ENCODE assay signal across 8 mouse cellular contexts in the genomic region with DNA sequence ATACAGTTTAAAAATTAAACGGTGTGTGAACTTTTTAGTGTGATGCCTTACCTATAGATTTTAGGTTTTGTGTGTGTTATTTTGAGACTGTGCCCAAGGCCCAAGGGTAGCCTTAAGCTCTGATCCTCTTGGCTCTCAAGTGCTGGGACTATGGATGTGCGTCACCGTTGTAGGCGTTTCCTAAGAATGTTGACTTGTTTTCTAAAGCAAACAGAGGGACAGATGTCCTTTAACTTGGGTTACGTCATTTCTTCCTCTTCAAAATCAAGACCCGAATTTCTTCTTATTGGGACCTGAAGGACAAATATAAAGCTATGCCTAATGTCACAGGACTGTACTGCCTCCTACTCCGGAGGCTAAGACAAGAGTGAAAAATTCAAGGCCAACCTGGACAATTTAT. TPM values are rescaled to one million over a fixed set of nuclear protein-coding genes. Genes with fewer than 3 reads are reported as not detected.
DNase-seq lines count a peak whose midpoint lies in the region; ATAC-seq and TF ChIP-seq lines count a peak whose summit lies in the region.

Aars (plus strand) TSS at position 229 of the 400 bp plus-strand sequence.

- no peaks in the 10 kb centered on the region for H3K9me3 ChIP-seq in forebrain, postnatal 0 days (ENCODE audit: low read length)
- H3K9me3 ChIP-seq in hindbrain, embryonic 15.5 days, result no peaks in the 10 kb centered on the region
- H3K9me3 ChIP-seq in liver, embryonic 16.5 days (replicated peaks; ENCODE audit: control insufficient read depth, low read length), result no peaks in the 10 kb centered on the region

- TF ChIP-seq CTCF in kidney, adult 2 months (conservative IDR thresholded peaks at IDR 0.05; ENCODE audit: insufficient read depth, insufficient read length, low read depth, low read length), result no peak
- no peak for TF ChIP-seq CTCF in forebrain, postnatal 0 days (IDR thresholded peaks at IDR 0.05; ENCODE audit: low read depth)

- DNase-seq in kidney, adult 2 months, result no peak
- no peak for DNase-seq in kidney, adult 11 months
- DNase-seq in adrenal gland, adult 18-20 months (ENCODE audit: low spot score in 2 of 2), result no peak
- DNase-seq in forebrain, postnatal 0 days, result no peak
- DNase-seq in cerebellum, postnatal 25 days, result no peak
- DNase-seq in kidney, postnatal 10 days, result no peak

- H3K4me2 ChIP-seq in forebrain, postnatal 0 days (ENCODE audit: low read depth), result peak within 1 kb of the TSS; percentile 46
- peak within 1 kb of the TSS; percentile 73 for H3K4me2 ChIP-seq in hindbrain, embryonic 15.5 days
- H3K4me2 ChIP-seq in liver, embryonic 16.5 days (ENCODE audit: low read depth, low read length), result peak within 1 kb of the TSS; percentile 71

- ATAC-seq in forebrain, postnatal 0 days, result no peak
- ATAC-seq in hindbrain, embryonic 15.5 days (ENCODE audit: low FRiP score, low read depth), result no peak
- ATAC-seq in liver, embryonic 16.5 days (ENCODE audit: low read depth), result no peak

- H3K27ac ChIP-seq in kidney, adult 2 months (ENCODE audit: insufficient read depth, low read depth, low read length), result peak within 1 kb of the TSS; percentile 81
- H3K27ac ChIP-seq in forebrain, postnatal 0 days (ENCODE audit: low read depth, low read length), result peak within 1 kb of the TSS; percentile 88
- H3K27ac ChIP-seq in hindbrain, embryonic 15.5 days (replicated peaks), result peak within 1 kb of the TSS; percentile 86
- peak within 1 kb of the TSS; percentile 89 for H3K27ac ChIP-seq in liver, embryonic 16.5 days (ENCODE audit: low read length)

- no peaks in the 10 kb centered on the region for H3K27me3 ChIP-seq in kidney, adult 2 months (replicated peaks; ENCODE audit: control insufficient read depth, insufficient read depth, low read length)
- H3K27me3 ChIP-seq in forebrain, postnatal 0 days (ENCODE audit: insufficient read depth, low read length), result no peaks in the 10 kb centered on the region
- H3K27me3 ChIP-seq in hindbrain, embryonic 15.5 days, result peaks cover 7% of the 10 kb centered on the region; the same call in 1 of the 2 replicates
- no peaks in the 10 kb centered on the region for H3K27me3 ChIP-seq in liver, embryonic 16.5 days (ENCODE audit: control insufficient read depth, insufficient read depth, low read depth, low read length)

- H3K36me3 ChIP-seq in kidney, adult 2 months (ENCODE audit: control insufficient read depth, insufficient read depth, low read length), result no peaks in the 10 kb centered on the region
- peaks cover 9% of the 10 kb centered on the region for H3K36me3 ChIP-seq in forebrain, postnatal 0 days (ENCODE audit: insufficient read depth)
- peaks cover 14% of the 10 kb centered on the region for H3K36me3 ChIP-seq in hindbrain, embryonic 15.5 days
- peaks cover 13% of the 10 kb centered on the region for H3K36me3 ChIP-seq in liver, embryonic 16.5 days (ENCODE audit: control insufficient read depth, insufficient read depth)

- peak within 1 kb of the TSS; percentile 97 for H3K9ac ChIP-seq in forebrain, postnatal 0 days
- H3K9ac ChIP-seq in hindbrain, embryonic 15.5 days, result peak within 1 kb of the TSS; percentile 87
- peak within 1 kb of the TSS; percentile 94 for H3K9ac ChIP-seq in liver, embryonic 16.5 days (ENCODE audit: low read depth, low read length)

- TF ChIP-seq POLR2A in kidney, adult 2 months (IDR thresholded peaks at IDR 0.05; ENCODE audit: low read depth, low read length), result no peak

- H3K4me3 ChIP-seq in kidney, adult 2 months (ENCODE audit: insufficient read depth, low read depth, low read length), result peak within 1 kb of the TSS; percentile 73
- H3K4me3 ChIP-seq in forebrain, postnatal 0 days (ENCODE audit: low read depth, low read length), result peak within 1 kb of the TSS; percentile 80
- peak within 1 kb of the TSS; percentile 83 for H3K4me3 ChIP-seq in hindbrain, embryonic 15.5 days
- peak within 1 kb of the TSS; percentile 85 for H3K4me3 ChIP-seq in liver, embryonic 16.5 days (ENCODE audit: low read depth, low read length)

- peaks cover 3% of the 10 kb centered on the region; the same call in 1 of the 2 replicates for H3K4me1 ChIP-seq in kidney, adult 2 months (ENCODE audit: control insufficient read depth, insufficient read depth, low read length)
- peaks cover 12% of the 10 kb centered on the region for H3K4me1 ChIP-seq in forebrain, postnatal 0 days (ENCODE audit: insufficient read depth)
- peaks cover 22% of the 10 kb centered on the region for H3K4me1 ChIP-seq in hindbrain, embryonic 15.5 days (replicated peaks)
- peaks cover 26% of the 10 kb centered on the region for H3K4me1 ChIP-seq in liver, embryonic 16.5 days (ENCODE audit: control insufficient read depth, low read depth, low read length)

- 95% methylated on average over 7 of the region's 7 CpGs for WGBS in kidney, adult 2 months
- WGBS in forebrain, postnatal 0 days, result 96% methylated on average over 7 of the region's 7 CpGs
- WGBS in hindbrain, embryonic 15.5 days, result 96% methylated on average over 7 of the region's 7 CpGs
- 88% methylated on average over 7 of the region's 7 CpGs for WGBS in liver, embryonic 16.5 days (ENCODE audit: insufficient replicate concordance)

RNA-seq across cellular contexts. Expression of gene Aars, which starts in this region (rescaled TPM):
- 35.9 and 36.3 TPM in 2 replicates for polyA plus RNA-seq in kidney, adult 2 months (2012; rRNA removed)
- total RNA-seq in adrenal gland, adult 18-20 months (2021), result 100 to 1,000 TPM in 1 of 2 experiments, 10 to 100 TPM in 1; 81.9 to 140 TPM
- 79.3 and 106 TPM in 2 replicates for total RNA-seq in forebrain, postnatal 0 days (2014; rRNA removed)
- 67.4 and 74.5 TPM in 2 replicates for polyA plus RNA-seq in forebrain, postnatal 0 days (2015; fragmentation: Nextera tagmentation; extraction: Ambion mirVana)
- 86.5 and 88.3 TPM in 2 replicates for polyA plus RNA-seq in hindbrain, embryonic 15.5 days (2015; fragmentation: Nextera tagmentation; extraction: Ambion mirVana)
- polyA plus RNA-seq in liver, embryonic 16.5 days (2015; fragmentation: Nextera tagmentation; extraction: Ambion mirVana), result 49.9 and 51.8 TPM in 2 replicates
